Comparison of ENCODE assay signal across 21 mouse cellular contexts in the genomic region with DNA sequence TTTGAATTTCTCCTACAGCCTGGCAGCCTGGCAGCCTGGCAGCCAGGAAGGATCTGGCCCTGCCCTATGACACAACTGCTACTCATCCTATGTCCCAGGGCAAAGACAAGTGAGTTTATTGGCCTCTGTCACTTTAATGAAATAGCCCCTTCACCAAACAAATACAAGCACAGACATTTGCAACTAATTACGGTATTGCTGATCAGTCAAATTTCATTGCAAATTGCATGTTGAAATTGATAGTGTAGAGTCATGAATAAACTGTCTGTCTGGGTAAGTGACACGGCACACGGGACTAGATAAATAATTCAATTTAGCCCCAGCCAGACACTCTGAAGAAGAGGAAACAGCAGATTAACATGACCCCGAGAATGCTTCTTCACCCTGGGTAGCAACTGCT.
"Had no signal": no experiment of that assay in that cellular context is flagged by ENCODE, and none has a peak within 500 bp of the region (broad histone marks: within the 10 kb centered on the region; RNA-seq: fewer than 3 reads in every experiment).

No protein-coding gene starts in this region.

- H3K36me3 ChIP-seq: limb, embryonic 12.5 days; liver, embryonic 12.5 days; liver, embryonic 15.5 days; lung, embryonic 15.5 days; neural tube, embryonic 12.5 days; neural tube, embryonic 15.5 days had no signal

- DNase-seq: kidney, adult 2 months; kidney, postnatal 36 days; layer of hippocampus, postnatal 36 days; liver; lung, adult 18-20 months; lung, postnatal 10 days; lung, postnatal 36 days; midbrain, embryonic 14.5 days; right cerebral cortex, postnatal 14 days; right cerebral cortex, postnatal 4 days; thymus, adult 2 months; thymus, postnatal 14 days; thymus, postnatal 4 days had no signal

- H3K4me2 ChIP-seq: limb, embryonic 12.5 days; liver, embryonic 12.5 days; liver, embryonic 15.5 days; lung, embryonic 15.5 days; midbrain, embryonic 11.5 days; neural tube, embryonic 12.5 days; neural tube, embryonic 15.5 days had no signal

- H3K27me3 ChIP-seq: neural tube, embryonic 12.5 days; neural tube, embryonic 15.5 days had no signal

- H3K4me3 ChIP-seq: left cerebral cortex, adult 2 months; limb, embryonic 12.5 days; liver, embryonic 12.5 days; liver, embryonic 15.5 days; lung, embryonic 15.5 days; neural tube, embryonic 12.5 days; neural tube, embryonic 15.5 days had no signal
